Mouse (Mus musculus): ENCODE results near the gene Colgalt2. TPM values are rescaled to one million over a fixed set of nuclear protein-coding genes. Genes with fewer than 3 reads are reported as not detected.

The Colgalt2 gene
- polyA plus RNA-seq, 1 experiment from 2014 or later = 3.3 TPM

GRCm38 (mm10) chr1:152556576-152557281 is 157.1 kb downstream of the Colgalt2 start:
- ATAC-seq (replicated peaks; ENCODE audit: low FRiP score, low read depth) = peak; percentile 33; the same call in 1 of the 2 replicates
- no peak for DNase-seq (ENCODE audit: low spot score)
- Histone ChIP-seq H3K27me3 (ENCODE audit: insufficient read depth, low read length) (no peaks in the 10 kb centered on the region), H3K4me2 (ENCODE audit: low read length) (no peak overlapping the region), H3K9ac (ENCODE audit: low read depth, low read length) (no peak overlapping the region), H3K4me1 (replicated peaks; ENCODE audit: insufficient read depth, low read length) (peaks cover 40% of the 10 kb centered on the region), H3K4me3 (replicated peaks; ENCODE audit: low read depth, low read length) (no peak overlapping the region), H3K27ac (peak overlapping the region; percentile 87), H3K36me3 (ENCODE audit: insufficient read depth, low read length) (peaks cover 3% of the 10 kb centered on the region; the same call in 1 of the 2 replicates), H3K9me3 (replicated peaks; ENCODE audit: low read length) (no peaks in the 10 kb centered on the region)
- no peak for TF ChIP-seq CTCF (IDR thresholded peaks at IDR 0.05; ENCODE audit: low read depth)
- WGBS = 55% methylated on average over 14 of the region's 14 CpGs

Other genes with a start within 250 kb of the Colgalt2 start
- gene Tsen15, start 13.1 kb upstream of the Colgalt2 start, polyA plus RNA-seq (2015; fragmentation: Nextera tagmentation; extraction: Ambion mirVana) = 73.4 and 81.7 TPM in 2 replicates